Mouse (Mus musculus) mesoderm, embryonic 11.5 days (tissue): Measurements from ENCODE around the gene Clcn3.

Experiments used
- DNase-seq: peaks from one replicate; pipeline ENCODE4 v3.0.0-alpha.2; 2012; ENCODE audit warnings: low read depth, low spot score

The Clcn3 gene

GRCm38 (mm10) chr8:60870231-60871193 lies 112.6 kb downstream of the Clcn3 start:
- DNase-seq: no peak

GRCm38 (mm10) chr8:60869761-60870160 lies 113.3 kb downstream of the Clcn3 start:
- DNase-seq: no peak

DNA sequence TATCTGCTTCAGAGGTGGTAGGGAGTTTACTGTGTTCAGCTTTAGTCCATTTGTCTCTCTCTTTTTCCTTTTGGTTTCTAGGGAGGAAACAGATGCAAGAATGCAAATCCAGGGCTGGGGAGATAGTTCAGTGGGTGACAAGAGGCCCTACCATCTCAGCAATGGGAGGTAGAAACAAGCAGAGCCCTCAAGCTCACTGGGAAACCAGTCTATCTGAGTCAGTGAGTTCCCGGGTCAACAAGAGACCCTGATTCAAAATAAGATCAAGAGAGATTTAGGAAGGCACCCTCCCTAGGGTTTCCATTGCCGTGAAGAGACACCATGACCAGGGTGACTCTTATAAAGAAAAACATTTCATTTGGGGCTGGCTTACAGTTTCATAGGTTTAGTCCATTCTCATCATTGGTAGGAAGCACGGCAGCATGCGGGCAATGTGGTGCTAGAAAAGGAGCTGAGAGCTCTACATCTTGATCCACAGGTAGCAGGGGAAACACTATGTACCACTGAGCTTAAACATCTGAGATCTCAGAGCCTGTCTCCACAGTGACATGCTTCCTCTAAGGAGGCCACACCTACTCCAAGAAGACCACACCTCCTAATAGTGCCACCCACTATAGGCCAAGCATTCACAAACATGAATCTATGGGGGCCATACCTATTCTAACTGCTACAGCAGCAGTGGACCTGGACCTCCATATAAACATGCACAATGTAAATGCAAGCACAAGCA lies 114.7 kb downstream of the Clcn3 start:
- no peak for DNase-seq

DNA sequence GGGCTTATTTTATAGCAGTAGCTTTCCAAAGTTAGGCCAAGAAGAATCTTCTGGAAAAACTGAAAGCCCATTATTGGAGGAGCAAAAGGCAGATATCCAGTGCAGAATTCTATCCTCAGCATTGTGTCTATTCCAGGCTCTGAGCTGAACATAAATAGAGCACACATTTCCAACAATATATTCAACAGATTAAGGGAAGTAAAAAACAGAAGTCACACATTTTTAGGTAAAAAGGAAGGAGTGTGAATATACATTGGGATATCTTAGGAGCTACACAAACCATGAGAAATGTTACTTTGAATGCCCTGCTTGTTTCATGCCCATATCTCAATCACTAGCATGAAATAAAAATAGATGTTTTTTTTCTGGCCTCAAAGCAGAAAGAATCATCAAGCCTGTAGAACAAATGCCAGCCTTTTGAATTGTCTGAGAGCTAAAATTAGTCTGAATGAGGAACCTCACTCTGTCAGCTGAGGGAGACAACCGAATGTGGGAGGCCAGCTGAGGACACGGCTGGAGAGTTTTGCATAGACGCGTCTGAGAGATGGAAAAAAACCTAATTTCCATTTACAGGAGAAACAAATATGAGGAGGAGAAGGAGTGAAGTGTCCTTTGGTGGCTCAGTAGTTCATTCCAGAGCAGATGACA lies 115.5 kb downstream of the Clcn3 start:
- DNase-seq: no peak

DNA sequence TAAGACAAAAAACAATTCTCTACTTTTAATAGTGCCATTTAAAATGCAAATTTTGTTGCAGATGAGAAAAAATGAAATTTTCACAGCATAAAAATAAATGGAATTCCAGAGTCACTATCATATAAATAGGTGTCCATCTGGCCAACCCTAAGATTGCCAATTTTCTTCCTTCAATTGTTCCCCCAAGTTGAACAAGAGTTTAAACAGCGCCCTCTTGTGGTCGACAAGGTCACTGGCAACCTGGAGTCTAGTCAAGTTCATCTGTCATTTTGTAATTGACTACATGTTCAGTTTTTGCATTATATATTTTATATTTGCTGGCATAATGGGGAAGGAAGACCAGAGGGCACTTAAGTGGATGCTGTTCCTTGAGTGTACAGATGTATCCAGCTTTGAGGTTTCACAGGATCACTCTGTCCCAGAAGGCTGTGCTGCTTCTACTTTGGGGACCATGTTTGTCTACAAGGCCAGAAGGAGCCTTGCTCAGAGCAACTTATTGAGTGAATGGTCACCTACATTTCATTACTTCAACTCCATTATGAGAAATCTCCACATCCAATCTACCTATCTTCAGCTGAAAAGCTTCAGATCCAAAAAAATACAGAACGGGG lies 117.5 kb downstream of the Clcn3 start:
- peak; percentile 79 for DNase-seq

- DNase-seq: no peak
Measured at GRCm38 (mm10) chr8:60864875-60865274, 118.2 kb downstream of the Clcn3 start.

DNA sequence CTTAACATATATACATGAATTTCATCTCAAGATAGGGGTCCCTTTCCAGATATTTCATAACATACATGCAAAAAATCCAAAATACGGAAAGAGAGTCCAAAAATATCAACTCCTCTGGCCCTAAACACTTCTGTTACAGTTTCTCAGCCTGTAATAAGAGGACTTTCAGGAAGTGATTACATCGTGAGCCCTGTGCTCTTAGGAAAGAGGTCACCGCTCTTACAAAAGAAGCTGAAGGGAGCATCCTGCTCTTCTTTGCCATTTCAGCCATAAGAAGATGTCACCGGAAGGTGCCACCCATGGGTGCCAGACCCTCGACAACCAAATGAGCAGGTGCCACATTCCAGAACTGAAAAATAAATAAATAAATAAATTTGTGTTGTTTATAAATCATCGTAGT lies 121.3 kb downstream of the Clcn3 start:
- DNase-seq: no peak

DNA sequence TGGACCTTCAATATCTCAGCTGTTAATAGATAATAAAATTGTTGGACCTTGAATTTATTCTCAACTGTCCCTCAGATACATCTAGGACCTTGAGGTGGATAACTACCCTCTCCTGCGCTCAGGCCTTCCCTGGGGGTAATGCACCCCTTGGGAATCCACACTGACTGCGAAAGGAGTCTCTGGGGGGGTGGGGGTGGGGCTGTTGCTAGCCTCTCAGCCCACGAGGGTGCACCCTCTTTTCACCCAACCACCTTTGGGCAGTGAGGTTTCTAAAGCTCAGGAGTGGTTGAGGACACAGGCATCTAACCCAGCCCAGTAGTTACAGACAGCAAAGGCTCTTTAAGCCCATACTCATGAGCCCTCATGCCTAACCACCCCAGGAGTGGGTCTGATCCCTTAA lies 122.4 kb downstream of the Clcn3 start:
- no peak for DNase-seq
